Mouse (Mus musculus): ENCODE data around the gene Ankrd31. TPM values are rescaled to one million over a fixed set of nuclear protein-coding genes. Genes with fewer than 3 reads are reported as not detected.

Gene Ankrd31
- polyA plus RNA-seq (2015; fragmentation: Nextera tagmentation; extraction: Ambion mirVana): not detected in 2 replicates

DNA sequence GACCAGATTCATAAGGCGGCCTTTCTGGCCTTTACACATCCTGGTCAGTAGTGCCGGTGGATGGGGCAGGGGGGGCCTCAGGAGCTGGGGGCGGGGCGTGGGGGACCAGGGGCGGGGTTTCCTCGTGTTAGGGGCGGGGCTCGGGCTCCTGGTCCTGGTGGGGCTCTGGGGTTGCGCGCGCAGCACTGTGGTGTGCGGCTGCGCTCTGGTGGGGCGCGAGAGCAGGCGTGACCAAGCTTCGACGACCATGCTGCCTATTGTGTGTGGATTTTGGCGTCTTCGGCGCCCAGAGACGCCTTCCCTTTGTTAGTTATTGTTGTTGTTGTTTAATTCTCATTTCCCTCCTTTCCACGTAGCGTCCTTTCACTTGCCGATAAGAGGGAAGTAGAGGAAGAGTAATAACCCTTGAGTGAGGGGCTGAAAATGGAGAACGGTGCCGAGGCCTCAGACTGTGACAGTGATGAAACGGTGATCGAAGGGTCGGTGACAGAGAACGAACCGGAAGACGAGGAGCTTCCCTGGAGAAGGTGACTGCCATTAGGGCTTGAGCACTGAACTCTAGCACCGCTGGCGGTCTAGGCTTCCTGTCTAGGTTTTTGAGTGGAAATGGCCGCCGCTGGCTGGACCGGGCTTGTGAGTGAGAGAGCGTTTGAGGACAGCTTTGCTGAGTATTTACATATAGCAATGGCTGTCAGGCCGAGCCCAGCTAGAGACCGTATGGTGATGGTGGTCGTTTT is at the start of gene Ankrd31:
TSS of gene Ankrd31 (plus strand) at position 164 of the 737 bp plus-strand sequence.

DNA sequence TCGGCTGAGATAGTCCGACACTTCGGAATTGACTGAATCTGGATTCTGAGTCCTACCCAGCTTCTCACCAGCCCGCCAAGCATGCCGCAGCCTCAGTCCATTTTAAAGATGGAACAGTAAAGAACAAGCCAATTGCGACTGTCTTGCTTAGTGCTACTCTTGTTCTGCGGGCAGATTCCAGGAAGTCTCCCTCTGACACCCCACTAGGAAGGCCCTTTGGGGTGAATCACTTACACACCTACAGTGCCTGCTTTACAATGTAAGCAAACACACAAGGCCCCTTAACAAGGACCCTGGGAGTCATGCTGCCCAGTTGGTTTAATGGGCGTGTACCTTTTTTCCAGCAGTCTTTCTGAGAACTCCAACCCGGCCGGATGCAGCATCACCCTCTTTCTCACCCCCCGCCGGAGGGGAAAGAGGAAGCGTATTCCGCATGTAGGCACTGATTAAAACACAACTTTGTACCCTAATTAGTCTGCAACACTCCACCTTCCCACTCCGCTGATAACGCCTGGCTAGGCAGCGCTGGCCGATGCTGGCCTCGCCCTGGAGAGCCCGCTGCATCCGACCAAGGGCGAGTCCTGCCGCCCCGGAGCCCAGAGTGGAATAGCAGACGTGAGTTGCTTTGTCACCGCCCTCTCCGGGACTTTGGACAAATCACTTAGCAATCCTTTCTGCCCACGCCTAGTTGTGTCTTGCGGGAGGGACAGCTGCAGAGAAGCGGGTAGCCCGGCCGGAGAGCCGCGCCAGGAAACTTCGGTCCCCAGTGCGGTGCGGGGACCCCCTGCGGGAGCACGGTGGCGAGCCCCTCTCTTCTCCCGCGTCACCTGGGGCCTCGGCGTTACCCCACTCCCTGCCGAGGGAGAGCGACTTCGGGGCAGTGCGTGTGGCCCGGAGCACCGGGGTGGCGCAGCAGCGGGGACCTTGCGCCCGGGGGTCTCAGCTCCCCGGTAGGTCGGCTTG is 176.2 kb downstream of the Ankrd31 start, which contains the start of gene Gcnt4:
TSS of gene Gcnt4 (plus strand) at position 691 of the 963 bp plus-strand sequence.

Other genes starting within 250 kb of the Ankrd31 start
- 7.3 and 8.2 TPM in 2 replicates for gene Polk, start 205.7 kb upstream of the Ankrd31 start, polyA plus RNA-seq (2015; fragmentation: Nextera tagmentation; extraction: Ambion mirVana)
- gene Col4a3bp, start 205.7 kb upstream of the Ankrd31 start, polyA plus RNA-seq (2015; fragmentation: Nextera tagmentation; extraction: Ambion mirVana): 11.4 and 11.5 TPM in 2 replicates
- 44.2 and 91.8 TPM in 2 replicates for gene Hmgcr, start 77.3 kb upstream of the Ankrd31 start, polyA plus RNA-seq (2015; fragmentation: Nextera tagmentation; extraction: Ambion mirVana)
- gene Gcnt4, start 176.4 kb downstream of the Ankrd31 start, polyA plus RNA-seq (2015; fragmentation: Nextera tagmentation; extraction: Ambion mirVana): 0.64 and 0.82 TPM in 2 replicates